Mouse (Mus musculus) testis, adult 2 months (tissue): ENCODE measurements at regions not wholly inside any gene's neighbourhood (a gene's known extent, or its start where the extent isn't known, plus 50 kb on each side); places are given as distances from the start of the nearest gene placed in this dataset.

Experiments used
- H3K27ac ChIP-seq: fragments of 200-500 bp; 2 replicates; pipeline ENCODE4 v1.5.1; 2012; ENCODE audit warnings: low read depth, low read length; ENCODE audit not compliant: control insufficient read depth, insufficient read depth
- H3K27me3 ChIP-seq: fragments of 200-500 bp; 2 replicates; pipeline ENCODE4 v1.6.1; 2012; ENCODE audit warnings: mild to moderate bottlenecking, low read length, moderate library complexity; ENCODE audit not compliant: control insufficient read depth, insufficient read depth
- H3K36me3 ChIP-seq: fragments of 200-500 bp; 2 replicates; pipeline ENCODE4 v1.6.1; 2012; ENCODE audit warnings: mild to moderate bottlenecking, low read length; ENCODE audit not compliant: control insufficient read depth, insufficient read depth
- H3K4me1 ChIP-seq: fragments of 200-500 bp; 2 replicates; pipeline ENCODE4 v1.6.1; 2012; ENCODE audit warnings: low read length; ENCODE audit not compliant: control insufficient read depth, insufficient read depth
- H3K4me3 ChIP-seq: fragments of 200-500 bp; 2 replicates; pipeline ENCODE4 v1.5.1; 2012; ENCODE audit warnings: low read depth, mild to moderate bottlenecking, low read length, moderate library complexity, mixed read lengths; ENCODE audit not compliant: control insufficient read depth
- CTCF ChIP-seq: fragments of 200-500 bp; IDR thresholded peaks from 2 replicates; pipeline ENCODE4 v1.5.1; 2012; ENCODE audit warnings: low read depth, mild to moderate bottlenecking, inconsistent platforms, low read length, moderate library complexity; ENCODE audit not compliant: control insufficient read depth, insufficient read depth, insufficient replicate concordance
- POLR2A ChIP-seq: fragments of 200-500 bp; IDR thresholded peaks from 2 replicates; pipeline ENCODE4 v1.6.1; 2012; ENCODE audit warnings: low read depth, mild to moderate bottlenecking, inconsistent platforms, low read length, moderate library complexity; ENCODE audit not compliant: control insufficient read depth

GRCm38 (mm10) chr12:15551281-15551900 lies 265.3 kb downstream of the Trib2 start:
- no peaks in the 10 kb centered on the region for H3K36me3 ChIP-seq
- TF ChIP-seq CTCF, result no peak
- no peak for TF ChIP-seq POLR2A
- H3K4me3 ChIP-seq, result no peak overlapping the region
- H3K27ac ChIP-seq, result no peak overlapping the region
- no peaks in the 10 kb centered on the region for H3K4me1 ChIP-seq
- no peaks in the 10 kb centered on the region for H3K27me3 ChIP-seq

DNA sequence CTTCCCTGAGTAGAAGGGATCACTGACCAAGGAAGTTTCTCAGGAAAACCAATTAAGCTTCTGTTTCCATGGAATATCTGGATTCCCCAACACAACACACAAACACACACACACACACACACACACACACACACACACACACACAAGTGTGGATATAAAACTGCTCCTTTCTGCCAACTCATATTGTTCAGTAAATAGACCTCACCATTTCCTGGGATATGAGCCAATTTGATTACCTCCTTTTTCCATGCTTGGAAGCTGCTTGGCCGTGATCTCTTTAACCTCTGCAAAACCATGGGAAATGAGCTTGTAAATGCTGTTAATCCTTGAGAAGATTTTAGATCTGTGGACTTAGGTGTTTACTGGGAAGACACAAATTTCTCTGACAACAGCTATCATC lies 272.4 kb downstream of the Trib2 start:
- Histone ChIP-seq H3K36me3 (no peaks in the 10 kb centered on the region), H3K4me3 (no peak overlapping the region), H3K4me1 (no peaks in the 10 kb centered on the region), H3K27ac (no peak overlapping the region), H3K27me3 (no peaks in the 10 kb centered on the region)
- TF ChIP-seq CTCF (no peak), POLR2A (no peak)

- H3K36me3 ChIP-seq, result no peaks in the 10 kb centered on the region
- no peak overlapping the region for H3K4me3 ChIP-seq
- H3K4me1 ChIP-seq, result no peaks in the 10 kb centered on the region
- H3K27me3 ChIP-seq, result no peaks in the 10 kb centered on the region
- H3K27ac ChIP-seq, result no peak overlapping the region
- TF ChIP-seq POLR2A (no peak), CTCF (no peak)
Measured at GRCm38 (mm10) chr12:15542486-15542885, 274.2 kb downstream of the Trib2 start.

DNA sequence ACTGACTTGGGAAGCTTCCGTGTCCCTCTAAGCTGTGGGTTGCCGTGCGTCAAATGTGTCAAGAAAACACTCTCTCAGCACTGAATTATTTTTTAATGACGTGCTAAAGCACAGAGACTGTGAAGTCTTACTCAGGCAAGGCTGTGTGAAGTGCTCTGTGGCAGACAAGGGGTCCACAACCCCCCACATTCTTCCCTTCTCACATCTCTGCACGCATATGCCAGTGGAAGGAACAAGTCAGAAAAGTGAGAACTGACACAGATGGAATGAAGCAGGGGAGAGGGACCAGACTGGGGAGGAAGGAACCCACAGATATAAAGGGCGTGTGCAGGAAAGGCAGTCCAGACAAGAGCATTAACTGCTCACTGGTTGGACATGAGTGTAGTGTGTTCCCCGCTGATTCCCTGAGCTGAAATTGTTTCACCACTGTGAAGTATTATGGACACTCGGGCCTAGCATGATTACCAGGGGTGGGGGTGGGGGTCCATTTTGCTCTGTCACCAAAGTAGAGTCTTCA lies 279.8 kb downstream of the Trib2 start:
- Histone ChIP-seq H3K27ac (no peak overlapping the region), H3K36me3 (no peaks in the 10 kb centered on the region), H3K27me3 (no peaks in the 10 kb centered on the region), H3K4me3 (no peak overlapping the region), H3K4me1 (no peaks in the 10 kb centered on the region)
- TF ChIP-seq POLR2A, result no peak
- no peak for TF ChIP-seq CTCF

- H3K27me3 ChIP-seq, result no peaks in the 10 kb centered on the region
- H3K4me3 ChIP-seq, result no peak overlapping the region
- no peaks in the 10 kb centered on the region for H3K4me1 ChIP-seq
- no peaks in the 10 kb centered on the region for H3K36me3 ChIP-seq
- H3K27ac ChIP-seq, result no peak overlapping the region
- no peak for TF ChIP-seq CTCF
- TF ChIP-seq POLR2A, result no peak
Measured at GRCm38 (mm10) chr12:15536247-15536646, 280.5 kb downstream of the Trib2 start.

DNA sequence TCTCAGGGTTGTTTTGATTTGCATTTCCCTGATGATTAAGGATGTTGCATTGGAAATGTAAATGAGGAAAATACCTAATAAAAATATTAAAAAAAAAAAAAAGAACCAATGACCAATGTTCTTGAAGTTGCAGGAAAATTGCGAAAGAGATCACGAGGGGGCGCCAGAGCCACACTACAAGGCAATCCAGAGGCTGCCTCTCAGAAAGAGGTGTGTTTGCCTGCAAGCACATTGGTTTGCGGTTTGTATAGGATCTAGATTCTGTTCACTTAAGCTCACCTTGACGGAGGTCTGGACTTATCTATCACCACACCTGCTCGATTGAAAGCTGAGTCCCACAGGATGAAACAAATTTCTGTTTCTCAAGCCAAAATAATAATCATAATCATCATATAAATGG lies 280.9 kb downstream of the Trib2 start:
- H3K4me1 ChIP-seq, result no peaks in the 10 kb centered on the region
- no peaks in the 10 kb centered on the region for H3K27me3 ChIP-seq
- no peak overlapping the region for H3K27ac ChIP-seq
- no peaks in the 10 kb centered on the region for H3K36me3 ChIP-seq
- TF ChIP-seq POLR2A (no peak), CTCF (peak; percentile 50; the same call in 1 of the 2 replicates)
- H3K4me3 ChIP-seq, result no peak overlapping the region

DNA sequence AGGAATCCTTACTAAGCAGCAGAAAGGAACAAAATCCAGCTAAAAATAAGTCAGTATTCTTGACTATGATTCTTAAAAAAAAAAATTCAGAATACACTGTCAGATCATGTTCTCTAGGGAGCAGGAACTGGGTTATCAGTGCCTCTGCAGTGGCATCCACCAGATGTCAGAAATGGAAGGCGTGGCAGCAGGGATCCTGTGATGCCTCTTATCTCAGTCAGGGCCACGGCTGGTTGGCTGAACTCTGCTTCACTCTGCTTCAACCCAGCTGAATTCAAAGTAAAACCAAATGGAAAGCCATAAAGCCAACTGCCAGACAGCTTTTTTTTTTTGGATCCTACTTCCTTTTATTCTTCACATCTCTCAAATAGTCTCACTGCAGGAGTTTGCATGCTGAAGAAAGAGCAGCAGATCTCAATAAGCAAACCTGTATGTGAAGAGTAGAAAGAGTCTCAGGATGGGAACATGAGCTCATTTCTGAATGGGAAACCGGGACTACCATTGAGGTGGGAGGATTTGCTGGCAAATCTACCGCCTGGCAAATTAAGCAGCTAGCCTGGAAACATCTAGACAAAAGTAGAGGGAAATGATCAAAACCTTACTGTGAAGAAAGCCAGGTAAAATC lies 295.8 kb downstream of the Trib2 start:
- Histone ChIP-seq H3K27ac (no peak overlapping the region), H3K27me3 (no peaks in the 10 kb centered on the region), H3K4me1 (no peaks in the 10 kb centered on the region), H3K36me3 (no peaks in the 10 kb centered on the region), H3K4me3 (no peak overlapping the region)
- TF ChIP-seq POLR2A (no peak), CTCF (no peak)

- Histone ChIP-seq H3K27ac (no peak overlapping the region), H3K27me3 (no peaks in the 10 kb centered on the region), H3K4me1 (no peaks in the 10 kb centered on the region), H3K36me3 (no peaks in the 10 kb centered on the region), H3K4me3 (no peak overlapping the region)
- TF ChIP-seq POLR2A (no peak), CTCF (no peak)
Measured at GRCm38 (mm10) chr12:15511994-15512393, 304.7 kb downstream of the Trib2 start.
